Mouse (Mus musculus): ENCODE data around the gene Slc6a18.

Slc6a18 gene

GRCm38 (mm10) chr13:73685502-73685901, 7.7 kb upstream of the Slc6a18 start:
- DNase-seq (ENCODE audit: extremely low spot score), result no peak

- DNase-seq (ENCODE audit: extremely low spot score), result no peak
Observed at GRCm38 (mm10) chr13:73684412-73684811, 6.6 kb upstream of the Slc6a18 start.

GRCm38 (mm10) chr13:73683682-73684081, 5.9 kb upstream of the Slc6a18 start:
- DNase-seq (ENCODE audit: extremely low spot score), result no peak

- no peak for DNase-seq (ENCODE audit: extremely low spot score)
Observed at GRCm38 (mm10) chr13:73682226-73682625, 4.4 kb upstream of the Slc6a18 start.

- DNase-seq (ENCODE audit: extremely low spot score), result no peak
Observed at GRCm38 (mm10) chr13:73680394-73680793, 2.6 kb upstream of the Slc6a18 start.

- no peak for DNase-seq (ENCODE audit: extremely low spot score)
Observed at GRCm38 (mm10) chr13:73679311-73679710, 1.5 kb upstream of the Slc6a18 start.

- no peak for DNase-seq (ENCODE audit: extremely low spot score)
Observed at GRCm38 (mm10) chr13:73675161-73675560, 2.7 kb downstream of the Slc6a18 start.

- no peak for DNase-seq (ENCODE audit: extremely low spot score)
Observed at GRCm38 (mm10) chr13:73660163-73660695, 17.6 kb downstream of the Slc6a18 start.

- DNase-seq (ENCODE audit: extremely low spot score), result no peak
Observed at GRCm38 (mm10) chr13:73658953-73659352, 18.9 kb downstream of the Slc6a18 start.

- DNase-seq (ENCODE audit: extremely low spot score), result no peak
Observed at GRCm38 (mm10) chr13:73654976-73655375, 22.8 kb downstream of the Slc6a18 start.

GRCm38 (mm10) chr13:73653266-73653665, 24.6 kb downstream of the Slc6a18 start:
- no peak for DNase-seq (ENCODE audit: extremely low spot score)

GRCm38 (mm10) chr13:73646397-73647087, 31.3 kb downstream of the Slc6a18 start:
- DNase-seq (ENCODE audit: extremely low spot score), result peak; percentile 39

GRCm38 (mm10) chr13:73641296-73641695, 36.5 kb downstream of the Slc6a18 start:
- no peak for DNase-seq (ENCODE audit: extremely low spot score)

GRCm38 (mm10) chr13:73637826-73638225, 40.0 kb downstream of the Slc6a18 start:
- no peak for DNase-seq (ENCODE audit: extremely low spot score)

- no peak for DNase-seq (ENCODE audit: extremely low spot score)
Observed at GRCm38 (mm10) chr13:73631837-73632236, 46.0 kb downstream of the Slc6a18 start.

- DNase-seq (ENCODE audit: extremely low spot score), result no peak
Observed at GRCm38 (mm10) chr13:73628586-73629113, 49.2 kb downstream of the Slc6a18 start.

GRCm38 (mm10) chr13:73626745-73627549, 50.9 kb downstream of the Slc6a18 start, which contains the start of gene Tert:
Gene Tert, plus strand, starts transcription at chr13:73626911.
- peak; percentile 69 for DNase-seq (ENCODE audit: extremely low spot score)

- DNase-seq (ENCODE audit: extremely low spot score), result no peak
Observed at GRCm38 (mm10) chr13:73626410-73626744, 51.4 kb downstream of the Slc6a18 start.

GRCm38 (mm10) chr13:73620637-73621036, 57.2 kb downstream of the Slc6a18 start:
- no peak for DNase-seq (ENCODE audit: extremely low spot score)

GRCm38 (mm10) chr13:73618406-73618805, 59.4 kb downstream of the Slc6a18 start:
- no peak for DNase-seq (ENCODE audit: extremely low spot score)
